Mouse (Mus musculus): Measurements from ENCODE around the gene Bnc2.

DNA sequence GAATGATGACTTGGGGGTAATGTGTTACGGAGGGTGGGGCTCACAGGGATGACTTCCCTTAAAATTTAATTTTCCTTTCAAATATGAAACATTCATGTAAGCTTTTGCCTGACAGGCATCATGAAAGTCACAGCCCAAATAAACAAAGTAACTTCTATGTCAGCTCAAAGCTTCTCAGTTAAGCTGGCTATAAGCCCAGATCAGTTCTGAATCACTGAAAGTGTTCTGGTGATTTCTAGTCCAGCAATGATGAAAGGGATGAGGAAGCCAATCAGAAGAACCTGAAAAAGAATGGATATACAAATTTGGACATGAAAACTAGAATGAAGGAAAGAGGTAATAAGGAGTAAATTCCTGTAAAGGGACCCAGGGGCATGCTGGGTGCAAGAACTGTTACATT, 164.6 kb downstream of the Bnc2 start:
- TF ChIP-seq CTCF (IDR thresholded peaks at IDR 0.05; ENCODE audit: borderline replicate concordance, control insufficient read depth, extremely low read depth, insufficient read depth, low read length, poor library complexity) (no peak), POLR2A (IDR thresholded peaks at IDR 0.05; ENCODE audit: control insufficient read depth, extremely low read depth, insufficient read depth, low read length, poor library complexity) (no peak)

All from thymus, adult 2 months (tissue).